Mouse (Mus musculus) testis, adult 2 months (tissue): ENCODE measurements around the gene Kcnh3.

ENCODE experiments used
- CTCF ChIP-seq: fragments of 200-500 bp; IDR thresholded peaks from 2 replicates; pipeline ENCODE4 v1.5.1; 2012; ENCODE audit warnings: low read depth, mild to moderate bottlenecking, inconsistent platforms, low read length, moderate library complexity; ENCODE audit not compliant: control insufficient read depth, insufficient read depth, insufficient replicate concordance
- POLR2A ChIP-seq: fragments of 200-500 bp; IDR thresholded peaks from 2 replicates; pipeline ENCODE4 v1.6.1; 2012; ENCODE audit warnings: low read depth, mild to moderate bottlenecking, inconsistent platforms, low read length, moderate library complexity; ENCODE audit not compliant: control insufficient read depth

GRCm38 (mm10) chr15:99224208-99224911 is at the start of gene Kcnh3:
- TF ChIP-seq CTCF = no peak
- no peak for TF ChIP-seq POLR2A
